Mouse (Mus musculus): ENCODE results near the gene Rnf17. TPM values are rescaled to one million over a fixed set of nuclear protein-coding genes. Genes with fewer than 3 reads are reported as not detected.

Gene Rnf17
- polyA plus RNA-seq, 1 experiment, result 0.04 TPM

DNA sequence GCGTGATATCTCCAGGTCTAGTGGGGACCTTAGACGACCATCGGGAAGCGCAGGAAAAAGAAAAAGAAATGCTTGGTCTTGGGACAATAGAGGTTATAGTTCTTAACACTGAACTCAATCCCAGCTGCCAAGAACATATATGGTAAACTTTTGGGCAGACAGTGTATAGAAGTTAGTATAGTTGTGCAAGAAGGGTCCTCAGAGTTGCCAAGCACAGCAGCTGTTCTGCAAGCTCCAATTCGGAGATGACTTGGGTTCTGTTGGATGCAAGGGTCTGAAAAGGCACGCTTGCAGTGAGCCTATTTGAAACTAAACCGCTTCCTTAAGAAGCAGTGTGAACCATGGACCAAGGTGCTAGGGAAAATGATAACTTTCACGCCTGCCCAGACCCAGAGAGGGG, 37.1 kb upstream of the Rnf17 start:
- peaks cover 5% of the 10 kb centered on the region for H3K27me3 ChIP-seq (ENCODE audit: control insufficient read depth, insufficient read depth, low read length)
- no peaks in the 10 kb centered on the region for H3K36me3 ChIP-seq (ENCODE audit: control insufficient read depth, insufficient read depth, low read length)
- WGBS, result 37% methylated on average over 8 of the region's 8 CpGs
- no peak overlapping the region for H3K27ac ChIP-seq (ENCODE audit: insufficient read depth, low read length)
- no peak overlapping the region for H3K4me3 ChIP-seq (ENCODE audit: extremely low read depth, insufficient read depth, insufficient read length)
- no peaks in the 10 kb centered on the region for H3K4me1 ChIP-seq (ENCODE audit: control insufficient read depth, insufficient read depth, insufficient read length)
- no peak for TF ChIP-seq POLR2A (IDR thresholded peaks at IDR 0.05; ENCODE audit: low read depth, low read length)
- no peak for TF ChIP-seq CTCF (IDR thresholded peaks at IDR 0.05; ENCODE audit: extremely low read depth, insufficient read depth, insufficient read length, insufficient replicate concordance)
- DNase-seq (ENCODE audit: low read depth in 1 of 2, low spot score in 2 of 2), result no peak

DNA sequence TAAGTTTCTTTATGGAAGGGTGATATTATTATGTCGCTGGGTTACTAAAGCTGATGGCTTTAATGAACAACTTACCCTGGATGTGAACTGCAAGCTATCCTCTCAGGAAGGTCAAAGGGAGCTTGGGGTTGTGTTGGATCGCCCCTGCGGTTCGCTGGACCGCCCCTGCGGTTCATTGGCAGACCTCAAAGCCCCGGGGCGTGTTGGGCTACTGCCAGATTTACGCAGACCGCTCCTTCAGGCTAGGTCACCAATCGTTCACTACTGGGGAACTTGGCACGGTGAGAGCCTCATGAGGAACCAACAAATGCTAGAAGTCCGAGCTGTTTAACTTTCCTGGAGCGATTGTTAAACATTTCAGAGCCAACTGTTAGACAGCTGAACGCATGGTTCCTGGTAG, 35.7 kb upstream of the Rnf17 start:
- Histone ChIP-seq H3K4me1 (ENCODE audit: control insufficient read depth, insufficient read depth, insufficient read length) (no peaks in the 10 kb centered on the region), H3K27ac (ENCODE audit: insufficient read depth, low read length) (no peak overlapping the region), H3K4me3 (ENCODE audit: extremely low read depth, insufficient read depth, insufficient read length) (no peak overlapping the region), H3K36me3 (ENCODE audit: control insufficient read depth, insufficient read depth, low read length) (no peaks in the 10 kb centered on the region), H3K27me3 (ENCODE audit: control insufficient read depth, insufficient read depth, low read length) (peaks cover 5% of the 10 kb centered on the region)
- 18% methylated on average over 15 of the region's 15 CpGs for WGBS
- no peak for DNase-seq (ENCODE audit: low read depth in 1 of 2, low spot score in 2 of 2)
- TF ChIP-seq CTCF (IDR thresholded peaks at IDR 0.05; ENCODE audit: extremely low read depth, insufficient read depth, insufficient read length, insufficient replicate concordance) (no peak), POLR2A (IDR thresholded peaks at IDR 0.05; ENCODE audit: low read depth, low read length) (no peak)

DNA sequence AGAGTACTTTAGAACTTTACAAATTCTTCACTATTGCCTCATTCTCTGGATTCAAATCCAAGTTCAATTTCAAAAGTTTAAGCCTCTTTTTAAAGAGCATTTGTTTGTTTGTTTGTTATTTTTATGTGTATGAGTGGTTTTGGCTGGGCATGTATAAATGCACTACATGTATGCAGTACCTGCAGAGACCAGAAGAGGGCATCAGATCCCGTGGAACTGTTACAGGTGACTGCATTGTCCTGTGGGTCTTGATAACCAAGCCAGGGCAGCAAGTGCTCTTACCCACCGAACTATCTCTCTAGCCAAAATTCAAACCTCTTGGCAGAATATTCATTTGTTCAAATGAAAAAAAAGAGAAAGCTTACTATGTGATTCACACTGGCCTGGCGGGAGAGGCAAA, 33.5 kb upstream of the Rnf17 start:
- H3K4me1 ChIP-seq (ENCODE audit: control insufficient read depth, insufficient read depth, insufficient read length), result no peaks in the 10 kb centered on the region
- H3K27me3 ChIP-seq (ENCODE audit: control insufficient read depth, insufficient read depth, low read length), result peaks cover 5% of the 10 kb centered on the region
- no peak overlapping the region for H3K27ac ChIP-seq (ENCODE audit: insufficient read depth, low read length)
- no peak overlapping the region for H3K4me3 ChIP-seq (ENCODE audit: extremely low read depth, insufficient read depth, insufficient read length)
- 52% methylated on average over 3 of the region's 3 CpGs for WGBS
- no peak for DNase-seq (ENCODE audit: low read depth in 1 of 2, low spot score in 2 of 2)
- TF ChIP-seq POLR2A (IDR thresholded peaks at IDR 0.05; ENCODE audit: low read depth, low read length), result no peak
- TF ChIP-seq CTCF (IDR thresholded peaks at IDR 0.05; ENCODE audit: extremely low read depth, insufficient read depth, insufficient read length, insufficient replicate concordance), result no peak
- H3K36me3 ChIP-seq (ENCODE audit: control insufficient read depth, insufficient read depth, low read length), result no peaks in the 10 kb centered on the region

DNA sequence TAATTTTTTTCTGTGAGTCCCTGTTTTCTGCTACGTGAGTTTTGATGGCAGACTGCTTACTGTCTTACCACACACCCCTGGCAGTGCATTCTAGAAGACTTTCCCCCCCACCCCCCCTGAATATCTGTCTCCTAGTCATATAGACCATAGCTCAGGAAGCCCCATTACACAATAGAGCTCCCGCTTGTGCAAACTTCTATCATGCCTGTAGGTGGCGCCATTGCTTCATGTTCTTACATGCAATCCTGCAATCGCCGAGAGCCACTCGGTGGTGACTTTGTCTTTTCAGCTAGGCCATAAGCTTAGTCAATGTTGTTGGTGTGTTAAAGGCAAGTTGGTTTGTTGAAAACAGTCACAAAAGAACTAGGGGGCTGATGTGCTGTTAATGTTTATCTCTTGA, 26.6 kb upstream of the Rnf17 start:
- Histone ChIP-seq H3K27ac (ENCODE audit: insufficient read depth, low read length) (no peak overlapping the region), H3K4me3 (ENCODE audit: extremely low read depth, insufficient read depth, insufficient read length) (no peak overlapping the region), H3K27me3 (ENCODE audit: control insufficient read depth, insufficient read depth, low read length) (no peaks in the 10 kb centered on the region), H3K36me3 (ENCODE audit: control insufficient read depth, insufficient read depth, low read length) (no peaks in the 10 kb centered on the region), H3K4me1 (ENCODE audit: control insufficient read depth, insufficient read depth, insufficient read length) (no peaks in the 10 kb centered on the region)
- WGBS, result 3% methylated on average over 6 of the region's 6 CpGs
- peak; percentile 18 to 61 for DNase-seq (ENCODE audit: low read depth in 1 of 2, low spot score in 2 of 2)
- TF ChIP-seq POLR2A (IDR thresholded peaks at IDR 0.05; ENCODE audit: low read depth, low read length), result no peak
- peak; percentile 60; the same call in 1 of the 2 replicates for TF ChIP-seq CTCF (IDR thresholded peaks at IDR 0.05; ENCODE audit: extremely low read depth, insufficient read depth, insufficient read length, insufficient replicate concordance)

DNA sequence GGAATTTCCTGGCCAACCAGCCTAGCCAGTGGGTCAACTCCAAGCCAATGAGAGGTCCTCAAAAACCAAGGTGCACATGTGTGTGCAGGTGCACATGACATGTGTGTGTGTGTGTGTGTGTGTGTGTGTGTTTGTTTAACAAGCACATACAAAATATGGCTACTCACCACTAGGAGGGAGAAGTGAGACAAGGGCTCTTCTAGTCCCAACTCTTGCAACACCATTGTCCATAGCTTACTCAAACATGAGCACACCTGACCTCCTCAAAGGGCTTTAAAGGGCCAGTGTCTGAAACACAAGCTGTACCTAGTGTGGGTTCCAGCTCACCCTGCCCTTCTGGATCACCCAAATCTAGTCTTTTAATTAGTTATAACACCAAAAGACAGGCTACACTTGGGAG, 24.6 kb upstream of the Rnf17 start:
- no peaks in the 10 kb centered on the region for H3K4me1 ChIP-seq (ENCODE audit: control insufficient read depth, insufficient read depth, insufficient read length)
- no peaks in the 10 kb centered on the region for H3K36me3 ChIP-seq (ENCODE audit: control insufficient read depth, insufficient read depth, low read length)
- DNase-seq (ENCODE audit: low read depth in 1 of 2, low spot score in 2 of 2), result no peak

DNA sequence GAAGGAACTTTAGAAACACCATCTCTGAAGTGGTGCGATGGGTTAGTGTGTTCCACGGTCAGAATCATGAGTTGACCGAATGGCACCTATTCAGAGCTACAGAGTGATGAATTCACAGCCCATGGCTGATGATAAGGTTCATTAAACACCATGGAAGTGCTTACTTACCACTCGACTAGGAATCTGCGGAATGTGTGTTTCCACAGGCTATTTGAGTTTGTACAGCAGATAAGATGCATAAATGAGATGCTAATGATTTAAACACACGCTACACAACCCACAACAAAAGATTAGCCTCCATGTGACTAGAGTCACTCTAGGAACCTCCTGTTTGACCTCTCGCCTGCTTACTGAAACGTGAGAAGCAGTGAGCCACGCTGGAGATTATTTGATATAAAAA, 23.0 kb upstream of the Rnf17 start:
- TF ChIP-seq CTCF (IDR thresholded peaks at IDR 0.05; ENCODE audit: extremely low read depth, insufficient read depth, insufficient read length, insufficient replicate concordance) (no peak), POLR2A (IDR thresholded peaks at IDR 0.05; ENCODE audit: low read depth, low read length) (no peak)
- H3K4me1 ChIP-seq (ENCODE audit: control insufficient read depth, insufficient read depth, insufficient read length), result no peaks in the 10 kb centered on the region
- H3K27ac ChIP-seq (ENCODE audit: insufficient read depth, low read length), result no peak overlapping the region

More for the DNA sequence above, 24.6 kb upstream of the Rnf17 start:
- TF ChIP-seq POLR2A (IDR thresholded peaks at IDR 0.05; ENCODE audit: low read depth, low read length) (no peak), CTCF (IDR thresholded peaks at IDR 0.05; ENCODE audit: extremely low read depth, insufficient read depth, insufficient read length, insufficient replicate concordance) (no peak)
- Histone ChIP-seq H3K27me3 (ENCODE audit: control insufficient read depth, insufficient read depth, low read length) (no peaks in the 10 kb centered on the region), H3K27ac (ENCODE audit: insufficient read depth, low read length) (no peak overlapping the region), H3K4me3 (ENCODE audit: extremely low read depth, insufficient read depth, insufficient read length) (no peak overlapping the region)

DNA sequence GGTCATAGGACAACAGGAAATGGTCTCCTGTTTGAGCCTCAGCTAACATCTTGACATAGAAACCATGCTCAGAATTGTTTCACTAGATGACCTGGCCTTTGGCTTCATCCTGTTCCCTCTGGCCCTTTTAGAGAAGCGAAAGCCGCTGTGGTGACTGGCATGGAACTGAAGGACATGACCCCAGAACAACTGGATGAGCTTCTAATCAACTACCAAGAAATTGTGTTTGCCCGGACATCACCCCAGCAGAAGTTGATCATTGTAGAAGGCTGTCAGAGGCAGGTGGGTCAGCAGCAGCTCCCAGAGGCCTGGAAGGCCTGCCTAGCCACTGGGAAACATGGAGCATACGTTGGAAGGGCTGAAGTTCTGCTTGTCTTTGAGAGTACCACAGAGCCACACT, 20.0 kb upstream of the Rnf17 start:
- Histone ChIP-seq H3K4me3 (ENCODE audit: extremely low read depth, insufficient read depth, insufficient read length) (no peak overlapping the region), H3K27me3 (ENCODE audit: control insufficient read depth, insufficient read depth, low read length) (no peaks in the 10 kb centered on the region), H3K4me1 (ENCODE audit: control insufficient read depth, insufficient read depth, insufficient read length) (no peaks in the 10 kb centered on the region), H3K27ac (ENCODE audit: insufficient read depth, low read length) (no peak overlapping the region), H3K36me3 (ENCODE audit: control insufficient read depth, insufficient read depth, low read length) (no peaks in the 10 kb centered on the region)
- no peak for DNase-seq (ENCODE audit: low read depth in 1 of 2, low spot score in 2 of 2)
- TF ChIP-seq POLR2A (IDR thresholded peaks at IDR 0.05; ENCODE audit: low read depth, low read length), result no peak
- TF ChIP-seq CTCF (IDR thresholded peaks at IDR 0.05; ENCODE audit: extremely low read depth, insufficient read depth, insufficient read length, insufficient replicate concordance), result no peak
- whole genome bisulfite sequencing, result 78% methylated on average over 4 of the region's 4 CpGs

More for the DNA sequence above, 23.0 kb upstream of the Rnf17 start:
- WGBS, result 82% methylated on average over 9 of the region's 9 CpGs
- no peak for DNase-seq (ENCODE audit: low read depth in 1 of 2, low spot score in 2 of 2)
- no peaks in the 10 kb centered on the region for H3K27me3 ChIP-seq (ENCODE audit: control insufficient read depth, insufficient read depth, low read length)
- H3K36me3 ChIP-seq (ENCODE audit: control insufficient read depth, insufficient read depth, low read length), result no peaks in the 10 kb centered on the region
- no peak overlapping the region for H3K4me3 ChIP-seq (ENCODE audit: extremely low read depth, insufficient read depth, insufficient read length)
